Mouse (Mus musculus): ENCODE measurements around the gene Cnga3.
A peak's percentile ranks its signal among the peaks of the same experiment; 100 is the strongest.

The Cnga3 gene

GRCm38 (mm10) chr1:37214144-37214543, at the start of gene Cnga3:
Cnga3 (plus strand) TSS chr1:37214434.
- no peak for DNase-seq (ENCODE audit: low read depth)

DNA sequence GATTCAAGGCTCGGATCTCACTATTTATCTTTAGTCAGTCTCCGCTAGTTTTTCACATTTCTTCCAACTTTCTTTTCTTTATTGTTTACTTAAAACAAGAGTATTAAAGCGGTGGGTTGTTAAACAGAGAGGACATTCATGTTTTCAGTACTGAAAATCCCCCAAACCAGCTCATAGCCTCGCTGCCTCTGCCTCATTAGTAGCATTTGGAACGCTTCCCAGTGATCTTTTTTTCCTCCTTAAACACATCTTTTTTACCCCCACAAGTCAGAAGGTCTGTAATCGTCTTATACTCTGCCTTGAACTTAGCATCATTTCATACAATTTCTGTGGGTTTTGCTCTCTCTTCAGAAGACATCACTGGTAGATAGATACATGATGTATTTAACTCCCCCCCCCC, 48.2 kb upstream of the Cnga3 start:
- DNase-seq (ENCODE audit: low read depth) = no peak

- DNase-seq (ENCODE audit: low read depth) = no peak
Observed at GRCm38 (mm10) chr1:37167918-37168317, 46.3 kb upstream of the Cnga3 start.

DNA sequence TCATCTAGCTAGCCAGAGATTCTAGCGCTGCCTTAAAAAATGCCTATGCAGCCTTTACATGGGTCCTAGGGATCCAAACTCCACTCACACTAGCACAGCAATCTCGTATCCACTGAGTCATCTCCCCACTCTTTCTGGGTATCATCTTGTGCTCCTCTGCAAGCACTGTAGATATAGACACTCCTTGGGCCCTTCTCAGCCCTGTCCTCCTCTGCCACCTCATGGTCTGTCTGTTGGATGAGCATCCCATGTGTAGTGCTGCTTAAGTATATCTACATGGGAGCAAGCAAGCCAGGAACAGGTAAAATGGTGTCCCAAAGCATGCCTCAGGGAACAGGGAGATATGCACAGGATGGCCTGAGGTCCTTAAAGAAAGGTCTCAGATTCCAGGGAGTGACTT, 36.4 kb upstream of the Cnga3 start:
- DNase-seq (ENCODE audit: low read depth) = no peak

GRCm38 (mm10) chr1:37179852-37180251, 34.4 kb upstream of the Cnga3 start:
- DNase-seq (ENCODE audit: low read depth) = no peak

DNA sequence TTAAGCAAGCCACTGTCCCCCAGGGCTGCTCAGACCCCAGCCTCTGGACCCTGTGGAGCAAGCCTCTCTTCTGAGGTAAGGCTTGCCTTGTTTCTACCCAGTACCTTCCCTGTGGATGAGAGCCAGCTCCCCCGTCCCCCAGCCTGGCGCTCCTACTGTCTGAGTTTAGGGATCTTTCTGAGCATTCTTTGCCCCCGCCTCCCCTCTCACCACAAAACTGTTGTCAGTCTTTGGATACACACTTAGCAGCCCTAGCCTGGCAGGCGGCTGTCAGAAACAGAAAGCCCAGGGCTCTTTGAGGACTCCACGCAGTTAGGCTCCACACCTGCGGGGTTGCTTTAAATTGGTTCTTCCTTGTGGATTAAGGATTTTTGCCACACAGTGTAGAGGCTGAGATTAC, 27.2 kb upstream of the Cnga3 start:
- no peak for DNase-seq (ENCODE audit: low read depth)

DNA sequence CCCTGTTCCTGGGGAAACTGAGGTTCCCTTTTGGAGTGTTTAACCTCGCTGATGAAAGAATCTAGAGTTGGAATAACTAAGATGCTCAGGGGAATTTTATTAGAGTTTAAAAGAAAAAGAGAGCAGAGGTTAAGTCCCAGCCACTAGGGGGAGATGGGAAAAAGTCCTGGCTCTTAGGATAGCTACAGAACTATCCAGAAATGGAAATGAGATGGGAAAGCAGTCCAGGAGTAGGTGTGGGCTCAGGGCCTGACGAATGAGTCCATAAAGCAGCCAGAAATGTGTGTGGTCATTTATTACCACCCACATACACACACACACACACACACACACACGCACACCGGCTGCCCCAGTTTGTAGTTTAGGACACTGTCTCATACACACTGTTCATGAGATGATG, 19.6 kb upstream of the Cnga3 start:
- DNase-seq (ENCODE audit: low read depth) = no peak

- DNase-seq (ENCODE audit: low read depth) = no peak
Observed at GRCm38 (mm10) chr1:37201406-37201805, 12.8 kb upstream of the Cnga3 start.

GRCm38 (mm10) chr1:37207743-37208142, 6.5 kb upstream of the Cnga3 start:
- DNase-seq (ENCODE audit: low read depth) = no peak

DNA sequence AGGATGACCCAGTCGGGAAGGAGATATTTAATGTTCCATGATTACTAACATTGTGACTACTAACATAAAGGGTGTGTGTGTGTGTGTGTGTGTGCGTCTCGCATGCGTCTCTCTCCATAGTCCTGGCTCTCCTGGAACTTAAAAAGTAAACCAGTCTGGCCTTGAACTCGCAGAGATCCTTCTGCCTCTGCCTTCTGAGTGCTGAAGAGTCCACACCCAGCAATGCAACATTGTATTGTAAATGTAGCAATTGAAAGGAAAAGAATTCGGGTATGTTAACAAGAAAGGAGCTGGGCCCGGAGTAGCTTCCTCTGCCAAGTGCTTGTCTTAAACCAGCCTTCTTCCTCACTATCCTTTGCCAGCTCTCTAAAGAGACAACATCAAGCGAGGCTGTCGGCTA, 1.9 kb upstream of the Cnga3 start:
- DNase-seq (ENCODE audit: low read depth) = no peak

- peak; percentile 25 for DNase-seq (ENCODE audit: low read depth)
Observed at GRCm38 (mm10) chr1:37218386-37218785, 4.2 kb downstream of the Cnga3 start.

DNA sequence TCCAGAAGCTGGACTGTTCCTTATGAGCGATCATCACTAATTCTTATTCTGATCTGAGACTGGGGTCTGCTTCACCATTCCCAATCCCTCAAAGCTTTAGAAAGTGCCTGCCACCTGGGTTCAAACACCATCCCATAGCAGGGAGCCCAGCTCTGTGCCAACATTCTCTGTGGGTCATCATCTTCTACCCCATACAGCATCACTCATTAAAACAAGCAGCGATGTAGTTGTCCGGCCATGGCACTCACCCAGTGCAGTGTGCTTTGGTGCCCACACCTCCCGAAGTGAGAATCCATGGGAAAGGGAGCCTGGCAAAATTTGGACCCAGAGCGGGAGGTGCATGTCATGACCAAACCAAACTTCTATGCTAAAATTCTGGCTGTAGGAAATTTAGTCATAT, 5.4 kb downstream of the Cnga3 start:
- DNase-seq (ENCODE audit: low read depth) = no peak

GRCm38 (mm10) chr1:37220134-37220907, 6.1 kb downstream of the Cnga3 start:
- DNase-seq (ENCODE audit: low read depth) = peak; percentile 20

DNA sequence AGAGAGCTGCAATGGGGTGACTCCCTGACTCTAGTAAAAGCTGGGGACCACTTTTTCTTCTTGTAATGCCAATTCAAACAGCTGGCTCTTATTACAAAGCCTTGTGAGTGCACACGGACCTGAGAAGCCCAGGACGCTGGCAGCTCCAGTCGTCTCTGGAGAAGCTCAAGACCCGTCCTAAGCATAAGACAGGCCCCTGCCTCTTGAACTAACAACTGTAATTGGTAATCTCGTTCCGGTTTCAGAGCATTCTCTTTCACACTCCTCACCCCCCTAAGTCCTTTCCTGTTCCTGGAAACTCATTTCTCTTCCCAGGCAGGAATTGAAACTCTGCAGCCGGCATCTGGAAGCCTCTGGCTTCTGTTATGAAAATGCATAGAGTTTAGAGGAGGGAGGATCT, 7.8 kb downstream of the Cnga3 start:
- no peak for DNase-seq (ENCODE audit: low read depth)

DNA sequence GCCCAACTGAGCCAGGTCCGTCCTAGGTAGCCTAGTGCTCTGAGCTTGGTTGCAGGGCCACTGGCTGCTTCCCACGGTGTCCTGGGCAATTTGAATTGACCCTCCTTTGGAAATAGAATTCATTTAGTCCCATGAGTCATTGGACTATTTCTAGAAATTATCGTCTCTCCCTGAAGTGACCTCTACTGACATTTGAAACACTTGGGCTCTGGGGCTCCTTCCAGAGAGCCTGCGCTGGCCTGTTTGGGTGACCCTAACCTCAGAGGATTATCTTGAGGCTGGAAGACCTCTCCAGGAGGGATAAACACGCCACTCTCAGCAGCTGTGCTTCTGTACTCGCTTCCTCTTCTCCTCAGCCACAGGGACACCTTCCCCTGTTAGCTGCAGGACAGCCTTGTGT, 16.2 kb downstream of the Cnga3 start:
- DNase-seq (ENCODE audit: low read depth) = no peak

- no peak for DNase-seq (ENCODE audit: low read depth)
Observed at GRCm38 (mm10) chr1:37231295-37231701, 17.1 kb downstream of the Cnga3 start.

DNA sequence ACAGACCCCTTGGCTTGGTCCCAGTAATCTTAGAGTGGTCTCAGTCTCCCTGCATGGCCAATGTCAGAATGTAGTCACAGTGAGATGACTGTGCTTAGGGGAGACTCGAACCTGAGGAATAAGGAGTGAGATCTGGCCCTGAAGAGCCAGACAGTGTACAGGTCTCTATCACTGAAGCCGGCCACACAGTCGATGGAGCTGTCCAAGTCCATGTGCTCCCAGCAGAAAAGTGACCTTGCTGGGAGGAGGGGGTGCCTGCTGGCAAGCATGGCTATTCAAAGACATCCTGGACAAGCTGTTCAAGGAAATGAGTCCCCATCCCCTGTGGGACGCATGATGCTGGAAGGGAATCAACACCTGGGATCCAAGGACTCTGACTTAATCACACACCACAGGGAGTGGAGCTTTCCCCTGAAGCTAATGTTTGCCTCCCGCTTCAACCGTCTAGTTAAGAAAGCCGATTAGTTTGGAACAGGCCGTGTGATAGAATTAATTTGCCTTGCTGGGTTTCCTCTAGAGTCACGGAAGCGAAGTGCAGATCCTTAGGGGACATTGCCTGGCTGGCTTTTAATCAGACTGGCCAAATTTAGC, 24.9 kb downstream of the Cnga3 start:
- DNase-seq (ENCODE audit: low read depth) = no peak

GRCm38 (mm10) chr1:37242253-37242652, 28.0 kb downstream of the Cnga3 start:
- DNase-seq (ENCODE audit: low read depth) = no peak

GRCm38 (mm10) chr1:37246476-37246875, 32.2 kb downstream of the Cnga3 start:
- DNase-seq (ENCODE audit: low read depth) = no peak

- no peak for DNase-seq (ENCODE audit: low read depth)
Observed at GRCm38 (mm10) chr1:37248406-37248805, 34.2 kb downstream of the Cnga3 start.

GRCm38 (mm10) chr1:37250643-37251310, 36.5 kb downstream of the Cnga3 start:
- DNase-seq (ENCODE audit: low read depth) = peak; percentile 85

DNA sequence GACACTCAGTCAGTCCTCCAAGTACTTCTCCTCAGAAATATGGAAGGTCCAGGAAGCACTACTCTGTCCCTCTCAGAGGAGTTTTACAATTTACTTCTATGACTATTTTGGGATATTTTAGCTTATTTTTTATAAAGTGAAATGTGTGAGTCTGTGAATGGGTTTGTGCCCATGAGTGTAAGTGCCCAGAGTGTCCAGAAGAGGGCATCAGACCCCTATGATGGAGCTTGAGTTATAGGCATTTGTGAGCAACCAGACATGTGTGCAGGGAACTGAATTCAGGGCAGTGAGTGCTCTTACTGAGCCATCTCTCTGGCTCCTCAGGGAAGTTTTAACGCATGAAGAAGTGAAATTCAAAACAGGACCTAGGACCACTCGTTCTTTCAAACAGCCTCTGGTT, 44.2 kb downstream of the Cnga3 start:
- DNase-seq (ENCODE audit: low read depth) = peak; percentile 10

GRCm38 (mm10) chr1:37272464-37272863, 58.2 kb downstream of the Cnga3 start:
- DNase-seq (ENCODE audit: low read depth) = peak; percentile 87

Data from induced T-regulatory cell, adult 2 months (primary cell).